9 mouse cellular contexts compared by ENCODE assay signal in genomic region chr19:30539365-30539941, GRCm38 (mm10). TPM values are rescaled to one million over a fixed set of nuclear protein-coding genes. Genes with fewer than 3 reads are reported as not detected.
A peak's percentile ranks its signal among the peaks of the same experiment; 100 is the strongest.
DNase-seq lines count a peak whose midpoint lies in the region; ATAC-seq and TF ChIP-seq lines count a peak whose summit lies in the region.
"Not testable (repeated sequence)": the region's sequence is repeated elsewhere in the genome, so short reads cannot be mapped to it uniquely, and the experiment has no call there.
"Had no signal": no experiment of that assay in that cellular context is flagged by ENCODE, and none has a peak within 500 bp of the region (broad histone marks: within the 10 kb centered on the region; RNA-seq: fewer than 3 reads in every experiment).

No protein-coding gene starts in this region.

- 1% methylated on average over 44 of the region's 44 CpGs for WGBS in embryonic facial prominence, embryonic 10.5 days
- WGBS in forebrain, embryonic 16.5 days = 2% methylated on average over 41 of the region's 44 CpGs
- WGBS in hindbrain, embryonic 12.5 days = 2% methylated on average over 44 of the region's 44 CpGs
- 3% methylated on average over 40 of the region's 44 CpGs for WGBS in kidney, embryonic 16.5 days
- 2% methylated on average over 44 of the region's 44 CpGs for WGBS in liver, embryonic 13.5 days (ENCODE audit: insufficient replicate concordance)
- WGBS in midbrain, embryonic 14.5 days = 1% methylated on average over 44 of the region's 44 CpGs
- 1% methylated on average over 42 of the region's 44 CpGs for WGBS in stomach, embryonic 14.5 days

- DNase-seq in embryonic facial prominence, embryonic 10.5 days (ENCODE audit: low spot score) = peak; percentile 54
- not testable (repeated sequence) for DNase-seq in liver, embryonic 13.5 days
- peak; percentile 69 for DNase-seq in midbrain, embryonic 14.5 days

- not testable (repeated sequence) for H3K9ac ChIP-seq in ES-Bruce4 (ENCODE audit: low read depth, poor library complexity, severe bottlenecking); liver, embryonic 13.5 days; stomach, embryonic 14.5 days (replicated peaks; ENCODE audit: low read depth, low read length)
- H3K9ac ChIP-seq in forebrain, embryonic 16.5 days (replicated peaks; ENCODE audit: low read depth, low read length) = peak overlapping the region; percentile 45; the same call in 1 of the 2 replicates
- H3K9ac ChIP-seq in hindbrain, embryonic 12.5 days = peak overlapping the region; percentile 45; the same call in 1 of the 2 replicates
- peak overlapping the region; percentile 58; the same call in 1 of the 2 replicates for H3K9ac ChIP-seq in kidney, embryonic 16.5 days (replicated peaks; ENCODE audit: low read length)
- H3K9ac ChIP-seq in midbrain, embryonic 14.5 days (replicated peaks; ENCODE audit: low read length) = peak overlapping the region; percentile 43; the same call in 1 of the 2 replicates

- not testable (repeated sequence) for TF ChIP-seq POLR2A in ES-Bruce4 (IDR thresholded peaks at IDR 0.05; ENCODE audit: insufficient read depth, low read length)

- H3K4me1 ChIP-seq in ES-Bruce4 (ENCODE audit: control insufficient read depth, insufficient read depth, low read length); embryonic facial prominence, embryonic 10.5 days; forebrain, embryonic 16.5 days (replicated peaks; ENCODE audit: control insufficient read depth, insufficient read depth, low read length); hindbrain, embryonic 12.5 days; kidney, embryonic 16.5 days (ENCODE audit: insufficient read depth, low read length); liver, embryonic 13.5 days (replicated peaks); midbrain, embryonic 14.5 days (ENCODE audit: control insufficient read depth, insufficient read depth, low read length); stomach, embryonic 14.5 days (ENCODE audit: control insufficient read depth, insufficient read depth, low read length): not testable (repeated sequence)

- not testable (repeated sequence) for H3K36me3 ChIP-seq in ES-Bruce4 (ENCODE audit: control insufficient read depth, insufficient read depth, low read length, poor library complexity, severe bottlenecking); embryonic facial prominence, embryonic 10.5 days (replicated peaks); forebrain, embryonic 16.5 days (ENCODE audit: control insufficient read depth, insufficient read depth); hindbrain, embryonic 12.5 days; kidney, embryonic 16.5 days (ENCODE audit: insufficient read depth, low read length); liver, embryonic 13.5 days; midbrain, embryonic 14.5 days (ENCODE audit: control insufficient read depth, insufficient read depth, low read length); stomach, embryonic 14.5 days (ENCODE audit: control insufficient read depth, insufficient read depth, low read length)

- H3K27me3 ChIP-seq in ES-Bruce4 (ENCODE audit: control insufficient read depth, insufficient read depth, low read length, poor library complexity, severe bottlenecking); midbrain, embryonic 14.5 days (ENCODE audit: control insufficient read depth, insufficient read depth, low read length); stomach, embryonic 14.5 days (ENCODE audit: control insufficient read depth, insufficient read depth, low read length): not testable (repeated sequence)
- H3K27me3 ChIP-seq in embryonic facial prominence, embryonic 10.5 days (replicated peaks; ENCODE audit: low read depth, poor library complexity, severe bottlenecking) = peaks cover 50% of the 10 kb centered on the region
- H3K27me3 ChIP-seq in forebrain, embryonic 16.5 days (replicated peaks; ENCODE audit: control insufficient read depth, insufficient read depth, low read length) = peaks cover 14% of the 10 kb centered on the region
- peaks cover 19% of the 10 kb centered on the region for H3K27me3 ChIP-seq in hindbrain, embryonic 12.5 days
- H3K27me3 ChIP-seq in kidney, embryonic 16.5 days (ENCODE audit: insufficient read depth, low read length) = peaks cover 14% of the 10 kb centered on the region
- peaks cover 28% of the 10 kb centered on the region for H3K27me3 ChIP-seq in liver, embryonic 13.5 days

- ATAC-seq in forebrain, embryonic 16.5 days; hindbrain, embryonic 12.5 days (ENCODE audit: low FRiP score); kidney, embryonic 16.5 days (ENCODE audit: low FRiP score, low TSS enrichment); liver, embryonic 13.5 days (ENCODE audit: low read depth); midbrain, embryonic 14.5 days (ENCODE audit: low FRiP score, low TSS enrichment); stomach, embryonic 14.5 days (ENCODE audit: insufficient number of reproducible peaks, insufficient read depth, low FRiP score, low read depth): not testable (repeated sequence)

- not testable (repeated sequence) for TF ChIP-seq EP300 in ES-Bruce4 (IDR thresholded peaks at IDR 0.05; ENCODE audit: insufficient read depth, low read depth, low read length)

- H3K4me3 ChIP-seq in ES-Bruce4 (ENCODE audit: low read depth, low read length) = peak overlapping the region; percentile 33
- peak overlapping the region; percentile 57 for H3K4me3 ChIP-seq in embryonic facial prominence, embryonic 10.5 days
- peak overlapping the region; percentile 44 for H3K4me3 ChIP-seq in forebrain, embryonic 16.5 days (replicated peaks; ENCODE audit: low read length)
- H3K4me3 ChIP-seq in hindbrain, embryonic 12.5 days = peak overlapping the region; percentile 44
- peak overlapping the region; percentile 49 for H3K4me3 ChIP-seq in kidney, embryonic 16.5 days (ENCODE audit: low read length)
- H3K4me3 ChIP-seq in liver, embryonic 13.5 days (replicated peaks) = peak overlapping the region; percentile 36
- peak overlapping the region; percentile 41 for H3K4me3 ChIP-seq in midbrain, embryonic 14.5 days (replicated peaks; ENCODE audit: low read depth, low read length)
- peak overlapping the region; percentile 32 for H3K4me3 ChIP-seq in stomach, embryonic 14.5 days (ENCODE audit: low read depth, low read length)

- H3K27ac ChIP-seq in ES-Bruce4 (ENCODE audit: insufficient read depth, low read length); forebrain, embryonic 16.5 days (ENCODE audit: low read length); hindbrain, embryonic 12.5 days; kidney, embryonic 16.5 days (ENCODE audit: low read length); liver, embryonic 13.5 days; midbrain, embryonic 14.5 days (replicated peaks; ENCODE audit: low read depth, low read length); stomach, embryonic 14.5 days (ENCODE audit: low read length): not testable (repeated sequence)
- H3K27ac ChIP-seq in embryonic facial prominence, embryonic 10.5 days (replicated peaks) = peak overlapping the region; percentile 73

- TF ChIP-seq CTCF in ES-Bruce4 (IDR thresholded peaks at IDR 0.05; ENCODE audit: low read depth, low read length) = not testable (repeated sequence)

- peak overlapping the region; percentile 66 for H3K4me2 ChIP-seq in forebrain, embryonic 16.5 days (ENCODE audit: low read length)
- peak overlapping the region; percentile 64 for H3K4me2 ChIP-seq in hindbrain, embryonic 12.5 days (replicated peaks)
- H3K4me2 ChIP-seq in kidney, embryonic 16.5 days (replicated peaks; ENCODE audit: low read depth, low read length) = peak overlapping the region; percentile 67
- H3K4me2 ChIP-seq in liver, embryonic 13.5 days = peak overlapping the region; percentile 53
- H3K4me2 ChIP-seq in midbrain, embryonic 14.5 days (ENCODE audit: low read length) = peak overlapping the region; percentile 59
- H3K4me2 ChIP-seq in stomach, embryonic 14.5 days (replicated peaks; ENCODE audit: low read depth, low read length) = peak overlapping the region; percentile 56

- H3K9me3 ChIP-seq in ES-Bruce4 (replicated peaks; ENCODE audit: control insufficient read depth, insufficient read depth, low read length, poor library complexity, severe bottlenecking); embryonic facial prominence, embryonic 10.5 days; forebrain, embryonic 16.5 days (ENCODE audit: control insufficient read depth, low read length); hindbrain, embryonic 12.5 days (replicated peaks); kidney, embryonic 16.5 days (ENCODE audit: low read length); liver, embryonic 13.5 days (replicated peaks); midbrain, embryonic 14.5 days (ENCODE audit: control insufficient read depth, low read length); stomach, embryonic 14.5 days (ENCODE audit: control insufficient read depth, low read depth, low read length): not testable (repeated sequence)

RNA-seq across cellular contexts. Expression of gene Dkk1, which starts 10.0 kb away (rescaled TPM):
- polyA plus RNA-seq in ES-Bruce4 (2011; ENCODE audit: insufficient read depth, insufficient read length, low read depth, missing spikeins) = 1.6 and 2.1 TPM in 2 replicates
- polyA plus RNA-seq in embryonic facial prominence, embryonic 10.5 days (2016; fragmentation: Nextera tagmentation; extraction: Ambion mirVana) = 11.6 and 16.5 TPM in 2 replicates
- 0.38 and 0.61 TPM in 2 replicates for polyA plus RNA-seq in forebrain, embryonic 16.5 days (2015; fragmentation: Nextera tagmentation; extraction: Ambion mirVana)
- polyA plus RNA-seq in hindbrain, embryonic 12.5 days (2016; fragmentation: Nextera tagmentation; extraction: Ambion mirVana) = 2.1 and 3.4 TPM in 2 replicates
- 34.4 and 36.6 TPM in 2 replicates for polyA plus RNA-seq in kidney, embryonic 16.5 days (2015; fragmentation: Nextera tagmentation; extraction: Ambion mirVana)
- 1.3 and 1.7 TPM in 2 replicates for polyA plus RNA-seq in liver, embryonic 13.5 days (2015; fragmentation: Nextera tagmentation; extraction: Ambion mirVana)
- 2.8 and 3.6 TPM in 2 replicates for polyA plus RNA-seq in midbrain, embryonic 14.5 days (2014; fragmentation: Nextera tagmentation; extraction: Ambion mirVana)
- polyA plus RNA-seq in stomach, embryonic 14.5 days (2014; fragmentation: Nextera tagmentation; extraction: Ambion mirVana) = 1.6 and 2.0 TPM in 2 replicates
- polyA plus RNA-seq: G1E had no signal
